Mouse (Mus musculus): Measurements from ENCODE around the gene Rbm47. TPM values are rescaled to one million over a fixed set of nuclear protein-coding genes. Genes with fewer than 3 reads are reported as not detected.

The Rbm47 gene
- polyA plus RNA-seq, 1 experiment from 2014 or later: 1.9 TPM

GRCm38 (mm10) chr5:66105366-66105765, 67.6 kb downstream of the Rbm47 start:
- 75% methylated on average over 3 of the region's 3 CpGs for WGBS
- Histone ChIP-seq H3K9ac (ENCODE audit: low read depth, low read length) (no peak overlapping the region), H3K4me2 (ENCODE audit: low read length) (no peak overlapping the region), H3K36me3 (ENCODE audit: control insufficient read depth, insufficient read depth, low read length) (no peaks in the 10 kb centered on the region), H3K4me1 (ENCODE audit: control insufficient read depth, insufficient read depth, low read length) (no peaks in the 10 kb centered on the region), H3K9me3 (replicated peaks; ENCODE audit: control insufficient read depth, low read length, poor library complexity, severe bottlenecking) (no peaks in the 10 kb centered on the region), H3K4me3 (ENCODE audit: low read depth, low read length) (no peak overlapping the region), H3K27me3 (ENCODE audit: control insufficient read depth, insufficient read depth, low read depth, low read length) (no peaks in the 10 kb centered on the region), H3K27ac (ENCODE audit: low read length) (no peak overlapping the region)
- no peak for ATAC-seq

DNA sequence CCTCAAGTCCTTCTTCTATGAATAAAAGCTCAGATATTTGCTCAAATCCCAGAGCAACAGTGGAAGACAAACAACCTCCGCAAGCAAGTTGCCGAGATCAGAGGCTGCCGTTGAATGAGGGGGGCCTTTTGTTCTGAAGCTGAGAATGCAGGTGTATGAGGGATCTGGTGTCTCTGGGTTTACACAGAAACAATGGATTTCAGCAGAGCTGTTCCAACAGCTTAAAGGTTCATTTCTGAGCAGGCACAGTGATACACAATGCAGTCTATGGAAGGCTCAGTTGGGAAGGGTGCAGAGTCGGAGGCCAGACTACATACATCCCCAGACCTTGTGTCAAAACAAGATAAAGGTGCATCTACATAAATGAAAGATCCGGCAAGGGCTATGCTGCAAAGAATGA, 69.5 kb downstream of the Rbm47 start:
- Histone ChIP-seq H3K27ac (ENCODE audit: low read length) (no peak overlapping the region), H3K27me3 (ENCODE audit: control insufficient read depth, insufficient read depth, low read depth, low read length) (no peaks in the 10 kb centered on the region), H3K4me3 (ENCODE audit: low read depth, low read length) (no peak overlapping the region), H3K4me2 (ENCODE audit: low read length) (no peak overlapping the region), H3K4me1 (ENCODE audit: control insufficient read depth, insufficient read depth, low read length) (no peaks in the 10 kb centered on the region), H3K9ac (ENCODE audit: low read depth, low read length) (no peak overlapping the region), H3K36me3 (ENCODE audit: control insufficient read depth, insufficient read depth, low read length) (no peaks in the 10 kb centered on the region), H3K9me3 (replicated peaks; ENCODE audit: control insufficient read depth, low read length, poor library complexity, severe bottlenecking) (no peaks in the 10 kb centered on the region)
- 62% methylated on average over 5 of the region's 5 CpGs for WGBS
- ATAC-seq: no peak

GRCm38 (mm10) chr5:66102821-66103220, 70.1 kb downstream of the Rbm47 start:
- H3K27ac ChIP-seq (ENCODE audit: low read length): no peak overlapping the region
- no peaks in the 10 kb centered on the region for H3K4me1 ChIP-seq (ENCODE audit: control insufficient read depth, insufficient read depth, low read length)
- 89% methylated on average over 3 of the region's 3 CpGs for WGBS
- no peaks in the 10 kb centered on the region for H3K36me3 ChIP-seq (ENCODE audit: control insufficient read depth, insufficient read depth, low read length)
- no peaks in the 10 kb centered on the region for H3K9me3 ChIP-seq (replicated peaks; ENCODE audit: control insufficient read depth, low read length, poor library complexity, severe bottlenecking)
- no peaks in the 10 kb centered on the region for H3K27me3 ChIP-seq (ENCODE audit: control insufficient read depth, insufficient read depth, low read depth, low read length)
- H3K4me2 ChIP-seq (ENCODE audit: low read length): no peak overlapping the region
- no peak overlapping the region for H3K4me3 ChIP-seq (ENCODE audit: low read depth, low read length)
- ATAC-seq: no peak
- no peak overlapping the region for H3K9ac ChIP-seq (ENCODE audit: low read depth, low read length)

- Histone ChIP-seq H3K9me3 (replicated peaks; ENCODE audit: control insufficient read depth, low read length, poor library complexity, severe bottlenecking) (no peaks in the 10 kb centered on the region), H3K36me3 (ENCODE audit: control insufficient read depth, insufficient read depth, low read length) (no peaks in the 10 kb centered on the region), H3K27me3 (ENCODE audit: control insufficient read depth, insufficient read depth, low read depth, low read length) (no peaks in the 10 kb centered on the region), H3K4me1 (ENCODE audit: control insufficient read depth, insufficient read depth, low read length) (no peaks in the 10 kb centered on the region), H3K27ac (ENCODE audit: low read length) (no peak overlapping the region), H3K4me3 (ENCODE audit: low read depth, low read length) (no peak overlapping the region), H3K4me2 (ENCODE audit: low read length) (no peak overlapping the region), H3K9ac (ENCODE audit: low read depth, low read length) (no peak overlapping the region)
- ATAC-seq: no peak
- 72% methylated on average over 3 of the region's 3 CpGs for whole genome bisulfite sequencing
These were observed 71.3 kb downstream of the Rbm47 start for GRCm38 (mm10) chr5:66101577-66101976.

- Histone ChIP-seq H3K9me3 (replicated peaks; ENCODE audit: control insufficient read depth, low read length, poor library complexity, severe bottlenecking) (no peaks in the 10 kb centered on the region), H3K9ac (ENCODE audit: low read depth, low read length) (no peak overlapping the region), H3K36me3 (ENCODE audit: control insufficient read depth, insufficient read depth, low read length) (no peaks in the 10 kb centered on the region), H3K4me1 (ENCODE audit: control insufficient read depth, insufficient read depth, low read length) (no peaks in the 10 kb centered on the region), H3K27ac (ENCODE audit: low read length) (no peak overlapping the region), H3K4me2 (ENCODE audit: low read length) (no peak overlapping the region), H3K27me3 (ENCODE audit: control insufficient read depth, insufficient read depth, low read depth, low read length) (no peaks in the 10 kb centered on the region), H3K4me3 (ENCODE audit: low read depth, low read length) (no peak overlapping the region)
- WGBS: 75% methylated on average over 8 of the region's 8 CpGs
- no peak for ATAC-seq
These were observed 72.6 kb downstream of the Rbm47 start for GRCm38 (mm10) chr5:66100322-66100721.

GRCm38 (mm10) chr5:66098094-66098871, 74.6 kb downstream of the Rbm47 start:
- Histone ChIP-seq H3K9me3 (replicated peaks; ENCODE audit: control insufficient read depth, low read length, poor library complexity, severe bottlenecking) (no peaks in the 10 kb centered on the region), H3K4me3 (ENCODE audit: low read depth, low read length) (no peak overlapping the region), H3K9ac (ENCODE audit: low read depth, low read length) (no peak overlapping the region), H3K27ac (ENCODE audit: low read length) (no peak overlapping the region), H3K4me1 (ENCODE audit: control insufficient read depth, insufficient read depth, low read length) (no peaks in the 10 kb centered on the region), H3K4me2 (ENCODE audit: low read length) (no peak overlapping the region), H3K36me3 (ENCODE audit: control insufficient read depth, insufficient read depth, low read length) (no peaks in the 10 kb centered on the region), H3K27me3 (ENCODE audit: control insufficient read depth, insufficient read depth, low read depth, low read length) (no peaks in the 10 kb centered on the region)
- 88% methylated on average over 7 of the region's 7 CpGs for WGBS
- no peak for ATAC-seq

- 92% methylated on average over 6 of the region's 6 CpGs for WGBS
- Histone ChIP-seq H3K36me3 (ENCODE audit: control insufficient read depth, insufficient read depth, low read length) (no peaks in the 10 kb centered on the region), H3K9me3 (replicated peaks; ENCODE audit: control insufficient read depth, low read length, poor library complexity, severe bottlenecking) (no peaks in the 10 kb centered on the region), H3K27ac (ENCODE audit: low read length) (no peak overlapping the region), H3K27me3 (ENCODE audit: control insufficient read depth, insufficient read depth, low read depth, low read length) (no peaks in the 10 kb centered on the region), H3K4me2 (ENCODE audit: low read length) (no peak overlapping the region), H3K4me3 (ENCODE audit: low read depth, low read length) (no peak overlapping the region), H3K4me1 (ENCODE audit: control insufficient read depth, insufficient read depth, low read length) (no peaks in the 10 kb centered on the region), H3K9ac (ENCODE audit: low read depth, low read length) (no peak overlapping the region)
- no peak for ATAC-seq
These were observed 76.8 kb downstream of the Rbm47 start for GRCm38 (mm10) chr5:66096081-66096480.

GRCm38 (mm10) chr5:66095166-66095565, 77.8 kb downstream of the Rbm47 start:
- 64% methylated on average over 6 of the region's 6 CpGs for WGBS
- Histone ChIP-seq H3K36me3 (ENCODE audit: control insufficient read depth, insufficient read depth, low read length) (no peaks in the 10 kb centered on the region), H3K9me3 (replicated peaks; ENCODE audit: control insufficient read depth, low read length, poor library complexity, severe bottlenecking) (no peaks in the 10 kb centered on the region), H3K27ac (ENCODE audit: low read length) (no peak overlapping the region), H3K4me2 (ENCODE audit: low read length) (no peak overlapping the region), H3K4me1 (ENCODE audit: control insufficient read depth, insufficient read depth, low read length) (no peaks in the 10 kb centered on the region), H3K27me3 (ENCODE audit: control insufficient read depth, insufficient read depth, low read depth, low read length) (no peaks in the 10 kb centered on the region), H3K4me3 (ENCODE audit: low read depth, low read length) (no peak overlapping the region), H3K9ac (ENCODE audit: low read depth, low read length) (no peak overlapping the region)
- ATAC-seq: no peak

DNA sequence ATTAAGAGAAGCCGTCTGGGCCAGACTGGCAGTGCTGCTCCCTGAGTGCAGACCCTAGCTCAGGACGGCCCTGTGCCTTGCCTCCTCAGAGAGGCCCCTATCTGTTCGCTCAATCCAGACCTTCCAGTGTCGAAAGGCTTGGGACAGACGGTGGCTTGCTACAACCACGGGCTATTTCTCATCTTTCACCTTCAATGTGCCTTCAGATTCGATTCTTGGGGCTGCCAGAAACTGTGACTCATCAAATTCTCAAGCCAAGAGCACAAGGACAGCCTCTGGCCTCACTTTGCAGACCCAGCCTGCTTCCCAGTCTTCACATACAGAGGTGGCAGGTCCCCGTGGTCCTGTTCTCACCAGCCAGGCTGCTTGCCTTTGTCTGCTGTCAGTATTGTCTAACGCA, 82.9 kb downstream of the Rbm47 start:
- Histone ChIP-seq H3K9me3 (replicated peaks; ENCODE audit: control insufficient read depth, low read length, poor library complexity, severe bottlenecking) (no peaks in the 10 kb centered on the region), H3K27ac (ENCODE audit: low read length) (no peak overlapping the region), H3K4me1 (ENCODE audit: control insufficient read depth, insufficient read depth, low read length) (no peaks in the 10 kb centered on the region), H3K27me3 (ENCODE audit: control insufficient read depth, insufficient read depth, low read depth, low read length) (no peaks in the 10 kb centered on the region), H3K4me3 (ENCODE audit: low read depth, low read length) (no peak overlapping the region), H3K9ac (ENCODE audit: low read depth, low read length) (no peak overlapping the region), H3K4me2 (ENCODE audit: low read length) (no peak overlapping the region), H3K36me3 (ENCODE audit: control insufficient read depth, insufficient read depth, low read length) (no peaks in the 10 kb centered on the region)
- 69% methylated on average over 9 of the region's 9 CpGs for WGBS
- no peak for ATAC-seq
